Mouse (Mus musculus) bone marrow, adult 2 months (tissue): ENCODE data around the gene Cpt2.

Source experiments
- CTCF ChIP-seq: fragments of 200-500 bp; IDR thresholded peaks from 2 replicates; pipeline ENCODE4 v1.5.1; 2011; ENCODE audit warnings: low read length, control low read depth; ENCODE audit not compliant: control insufficient read depth, insufficient read depth
- POLR2A ChIP-seq: fragments of 200-500 bp; IDR thresholded peaks from 2 replicates; pipeline ENCODE4 v1.6.1; 2011; ENCODE audit warnings: low read depth, mild to moderate bottlenecking, control low read depth, low read length, borderline replicate concordance; ENCODE audit not compliant: control insufficient read depth

GRCm38 (mm10) chr4:107920336-107920735, 3.1 kb downstream of the Cpt2 start:
- no peak for TF ChIP-seq CTCF
- TF ChIP-seq POLR2A = no peak
